ENCODE assay signal across 10 mouse cellular contexts in genomic region chr7:29785888-29786287, GRCm38 (mm10). TPM values are rescaled to one million over a fixed set of nuclear protein-coding genes. Genes with fewer than 3 reads are reported as not detected.
A peak's percentile ranks its signal among the peaks of the same experiment; 100 is the strongest.
DNase-seq lines count a peak whose midpoint lies in the region; ATAC-seq and TF ChIP-seq lines count a peak whose summit lies in the region.
"Had no signal": no experiment of that assay in that cellular context is flagged by ENCODE, and none has a peak within 500 bp of the region (broad histone marks: within the 10 kb centered on the region; RNA-seq: fewer than 3 reads in every experiment).

No protein-coding gene starts in this region.

- TF ChIP-seq CTCF in gastrocnemius, adult 2 months (IDR thresholded peaks at IDR 0.05): no peak

- H3K9me3 ChIP-seq in neural tube, embryonic 11.5 days (ENCODE audit: control insufficient read depth, low read length): no peaks in the 10 kb centered on the region; the same call in 1 of the 2 replicates
- H3K9me3 ChIP-seq in limb, embryonic 14.5 days (ENCODE audit: control insufficient read depth, low read length): no peaks in the 10 kb centered on the region
- H3K9me3 ChIP-seq in stomach, embryonic 16.5 days (replicated peaks; ENCODE audit: control insufficient read depth, low read length): no peaks in the 10 kb centered on the region; the same call in 1 of the 2 replicates

- peak overlapping the region; percentile 81 for H3K4me2 ChIP-seq in neural tube, embryonic 11.5 days (ENCODE audit: low read depth)
- H3K4me2 ChIP-seq in limb, embryonic 14.5 days (replicated peaks; ENCODE audit: low read depth, low read length, severe bottlenecking): peak overlapping the region; percentile 67
- H3K4me2 ChIP-seq in stomach, embryonic 16.5 days (ENCODE audit: low read depth, low read length): peak overlapping the region; percentile 72

- no peak for DNase-seq in gastrocnemius, adult 2 months
- no peak for DNase-seq in gastrocnemius, postnatal 25 days
- no peak for DNase-seq in neural tube, embryonic 11.5 days (ENCODE audit: low spot score)
- DNase-seq in neural tube, embryonic 10.5 days (ENCODE audit: extremely low spot score, low spot score): no peak
- DNase-seq in limb, embryonic 14.5 days (ENCODE audit: low spot score): no peak
- no peak for DNase-seq in thymus, postnatal 14 days
- DNase-seq: adrenal gland, adult 8-10 months had no signal

- peak overlapping the region; percentile 40 for H3K9ac ChIP-seq in neural tube, embryonic 11.5 days (ENCODE audit: low read length)
- peak overlapping the region; percentile 38 for H3K9ac ChIP-seq in limb, embryonic 14.5 days (ENCODE audit: low read depth, low read length, severe bottlenecking)
- peak overlapping the region; percentile 70 for H3K9ac ChIP-seq in stomach, embryonic 16.5 days (ENCODE audit: low read length)

- peaks cover 7% of the 10 kb centered on the region for H3K36me3 ChIP-seq in neural tube, embryonic 11.5 days (ENCODE audit: control insufficient read depth, insufficient read depth, low read length)
- peaks cover 36% of the 10 kb centered on the region for H3K36me3 ChIP-seq in limb, embryonic 14.5 days (ENCODE audit: control insufficient read depth, insufficient read depth, low read length)
- H3K36me3 ChIP-seq in stomach, embryonic 16.5 days (ENCODE audit: control insufficient read depth, insufficient read depth, low read length): peaks cover 13% of the 10 kb centered on the region

- H3K27ac ChIP-seq in gastrocnemius, adult 2 months: no peak overlapping the region
- H3K27ac ChIP-seq in neural tube, embryonic 11.5 days (ENCODE audit: low read depth, low read length): no peak overlapping the region
- no peak overlapping the region for H3K27ac ChIP-seq in limb, embryonic 14.5 days (replicated peaks; ENCODE audit: low read depth, low read length)
- no peak overlapping the region for H3K27ac ChIP-seq in stomach, embryonic 16.5 days (ENCODE audit: low read length)

- WGBS in neural tube, embryonic 11.5 days: 83% methylated on average over 5 of the region's 5 CpGs
- WGBS in limb, embryonic 14.5 days: 78% methylated on average over 5 of the region's 5 CpGs
- 69% methylated on average over 5 of the region's 5 CpGs for WGBS in stomach, embryonic 16.5 days

- intact Hi-C loops in gastrocnemius, adult 2 months (cut with DNase I): no loop called here

- H3K4me3 ChIP-seq in gastrocnemius, adult 2 months: peak overlapping the region; percentile 93
- H3K4me3 ChIP-seq in neural tube, embryonic 11.5 days (ENCODE audit: low read depth, low read length): peak overlapping the region; percentile 83
- H3K4me3 ChIP-seq in limb, embryonic 14.5 days (replicated peaks; ENCODE audit: low read length): peak overlapping the region; percentile 71
- peak overlapping the region; percentile 59 for H3K4me3 ChIP-seq in stomach, embryonic 16.5 days (replicated peaks; ENCODE audit: low read length)

- no peak for ATAC-seq in neural tube, embryonic 11.5 days (ENCODE audit: insufficient read depth, low FRiP score, low TSS enrichment)
- no peak for ATAC-seq in limb, embryonic 14.5 days (ENCODE audit: low FRiP score, low read depth)
- no peak for ATAC-seq in stomach, embryonic 16.5 days (ENCODE audit: insufficient read depth, low FRiP score)
- no peak for ATAC-seq in CD4-positive, CD25-positive, alpha-beta regulatory T cell, adult 4 months

- peaks cover 7% of the 10 kb centered on the region for H3K4me1 ChIP-seq in neural tube, embryonic 11.5 days (ENCODE audit: control insufficient read depth, insufficient read depth, low read length)
- H3K4me1 ChIP-seq in limb, embryonic 14.5 days (ENCODE audit: control insufficient read depth, insufficient read depth, low read length): peaks cover 5% of the 10 kb centered on the region; the same call in 1 of the 2 replicates
- 0 out of 2 replicates have a peak, but pooled peaks cover 10% of the 10 kb centered on the region for H3K4me1 ChIP-seq in stomach, embryonic 16.5 days (ENCODE audit: control insufficient read depth, insufficient read depth, low read length)

- no peaks in the 10 kb centered on the region for H3K27me3 ChIP-seq in neural tube, embryonic 11.5 days (ENCODE audit: control insufficient read depth, insufficient read depth, low read length)
- no peaks in the 10 kb centered on the region for H3K27me3 ChIP-seq in limb, embryonic 14.5 days (ENCODE audit: control insufficient read depth, insufficient read depth, low read length)
- no peaks in the 10 kb centered on the region for H3K27me3 ChIP-seq in stomach, embryonic 16.5 days (ENCODE audit: control insufficient read depth, insufficient read depth, low read length)

- TF ChIP-seq POLR2A in limb, embryonic 14.5 days (IDR thresholded peaks at IDR 0.05; ENCODE audit: borderline replicate concordance, extremely low read depth, insufficient read depth, insufficient read length): no peak

RNA-seq across cellular contexts. Expression of gene Zfp30, which starts 2.1 kb away (rescaled TPM):
- total RNA-seq in gastrocnemius, adult 2 months (2021): 1 to 10 TPM; 1.8 to 2.6 TPM
- total RNA-seq in gastrocnemius, postnatal 25 days (2021): 1 to 10 TPM; 2.2 to 2.8 TPM
- polyA plus RNA-seq in neural tube, embryonic 11.5 days (2014; fragmentation: Nextera tagmentation; extraction: Ambion mirVana): 9.1 and 9.8 TPM in 2 replicates
- polyA plus RNA-seq in limb, embryonic 14.5 days (2012; rRNA removed): 7.6 and 8.7 TPM in 2 replicates
- 11.3 and 11.4 TPM in 2 replicates for polyA plus RNA-seq in limb, embryonic 14.5 days (2014; fragmentation: Nextera tagmentation; extraction: Ambion mirVana)
- 5.1 and 5.4 TPM in 2 replicates for polyA plus RNA-seq in stomach, embryonic 16.5 days (2015; fragmentation: Nextera tagmentation; extraction: Ambion mirVana)
- under 1 TPM; 0.28 to 0.56 TPM for polyA plus RNA-seq in CD4-positive, CD25-positive, alpha-beta regulatory T cell, adult 4 months (2017; shearing (Covaris generic))

RNA-seq across cellular contexts. Expression of gene Zfp84, which starts 17.5 kb away (rescaled TPM):
- total RNA-seq in gastrocnemius, adult 2 months (2021): 1 to 10 TPM; 6.2 to 8.8 TPM
- total RNA-seq in gastrocnemius, postnatal 25 days (2021): 1 to 10 TPM; 6.4 to 6.9 TPM
- polyA plus RNA-seq in neural tube, embryonic 11.5 days (2014; fragmentation: Nextera tagmentation; extraction: Ambion mirVana): 15.3 and 19.4 TPM in 2 replicates
- polyA plus RNA-seq in limb, embryonic 14.5 days (2012; rRNA removed): 9.7 and 11.6 TPM in 2 replicates
- 14.0 and 15.8 TPM in 2 replicates for polyA plus RNA-seq in limb, embryonic 14.5 days (2014; fragmentation: Nextera tagmentation; extraction: Ambion mirVana)
- 11.8 and 12.4 TPM in 2 replicates for polyA plus RNA-seq in stomach, embryonic 16.5 days (2015; fragmentation: Nextera tagmentation; extraction: Ambion mirVana)
- polyA plus RNA-seq in CD4-positive, CD25-positive, alpha-beta regulatory T cell, adult 4 months (2017; shearing (Covaris generic)): 10 to 100 TPM; 15.9 to 19.4 TPM

RNA-seq across cellular contexts. Expression of gene Zfp790, which starts 30.0 kb away (rescaled TPM):
- 10 to 100 TPM in 1 of 2 experiments, 1 to 10 TPM in 1; 10.0 to 10.6 TPM for total RNA-seq in gastrocnemius, adult 2 months (2021)
- total RNA-seq in gastrocnemius, postnatal 25 days (2021): 1 to 10 TPM; 7.5 to 8.3 TPM
- 22.8 and 26.0 TPM in 2 replicates for polyA plus RNA-seq in neural tube, embryonic 11.5 days (2014; fragmentation: Nextera tagmentation; extraction: Ambion mirVana)
- polyA plus RNA-seq in limb, embryonic 14.5 days (2012; rRNA removed): 5.9 and 8.0 TPM in 2 replicates
- 13.8 and 16.6 TPM in 2 replicates for polyA plus RNA-seq in limb, embryonic 14.5 days (2014; fragmentation: Nextera tagmentation; extraction: Ambion mirVana)
- 13.0 and 13.4 TPM in 2 replicates for polyA plus RNA-seq in stomach, embryonic 16.5 days (2015; fragmentation: Nextera tagmentation; extraction: Ambion mirVana)
- polyA plus RNA-seq in CD4-positive, CD25-positive, alpha-beta regulatory T cell, adult 4 months (2017; shearing (Covaris generic)): 10 to 100 TPM; 19.6 to 25.2 TPM

RNA-seq across cellular contexts. Expression of gene Catsperg2, which starts 59.1 kb away (rescaled TPM):
- not detected for total RNA-seq in gastrocnemius, adult 2 months (2021)
- not detected for total RNA-seq in gastrocnemius, postnatal 25 days (2021)
- polyA plus RNA-seq in neural tube, embryonic 11.5 days (2014; fragmentation: Nextera tagmentation; extraction: Ambion mirVana): not detected in 2 replicates
- 0.04 and 0.13 TPM in 2 replicates for polyA plus RNA-seq in limb, embryonic 14.5 days (2012; rRNA removed)
- not detected in 2 replicates for polyA plus RNA-seq in limb, embryonic 14.5 days (2014; fragmentation: Nextera tagmentation; extraction: Ambion mirVana)
- polyA plus RNA-seq in stomach, embryonic 16.5 days (2015; fragmentation: Nextera tagmentation; extraction: Ambion mirVana): 0.14 TPM in 1 of 2 replicates, not detected in the other
- polyA plus RNA-seq in CD4-positive, CD25-positive, alpha-beta regulatory T cell, adult 4 months (2017; shearing (Covaris generic)): not detected
- total RNA-seq: left cerebral cortex, postnatal 14 days had no signal
